Mouse (Mus musculus) MEL-GATA-1-ER (cell line): Measurements from ENCODE around the gene Rhbg.
"Not testable (repeated sequence)": the region's sequence is repeated elsewhere in the genome, so short reads cannot be mapped to it uniquely, and the experiment has no call there.

Experiments used
- DNase-seq: peaks from one replicate; pipeline ENCODE4 v3.0.0-alpha.2; 2012; ENCODE audit warnings: low read depth; ENCODE audit errors: extremely low read depth

The Rhbg gene

DNA sequence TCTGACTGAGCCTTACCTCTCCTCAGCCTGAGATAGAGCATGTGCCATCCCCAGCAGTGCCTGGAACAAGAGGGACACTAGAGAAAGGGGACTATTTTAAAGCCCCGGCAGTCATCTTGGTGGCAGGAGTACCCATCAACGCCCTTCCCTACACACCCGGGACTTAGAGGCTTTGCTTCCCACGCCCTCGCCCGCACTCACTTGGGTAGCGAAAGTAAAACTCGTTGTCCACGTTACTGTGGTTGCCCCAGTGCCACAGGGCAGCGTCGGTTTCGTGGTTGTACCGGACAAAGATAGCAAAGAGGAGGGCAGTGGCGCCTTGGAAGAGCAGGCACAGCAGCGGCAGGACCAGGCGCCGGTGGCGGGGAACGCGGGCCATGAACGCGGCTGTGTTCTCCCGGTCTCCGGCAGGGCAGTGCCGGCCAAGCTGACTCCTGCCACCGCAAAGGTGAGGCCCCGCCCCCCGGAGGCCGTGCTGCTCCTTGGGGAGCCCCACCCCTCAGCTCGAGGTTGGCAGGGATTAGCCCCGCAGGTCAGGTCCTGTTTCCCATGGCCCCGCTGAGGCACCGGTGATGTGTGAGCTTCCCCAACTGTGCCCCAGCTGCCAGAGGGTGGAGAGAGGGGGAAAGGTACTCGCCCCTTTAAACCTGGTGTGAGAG, at the start of gene Rhbg:
Rhbg (minus strand) TSS at position 442 of the 659 bp plus-strand sequence.
- no peak for DNase-seq

DNA sequence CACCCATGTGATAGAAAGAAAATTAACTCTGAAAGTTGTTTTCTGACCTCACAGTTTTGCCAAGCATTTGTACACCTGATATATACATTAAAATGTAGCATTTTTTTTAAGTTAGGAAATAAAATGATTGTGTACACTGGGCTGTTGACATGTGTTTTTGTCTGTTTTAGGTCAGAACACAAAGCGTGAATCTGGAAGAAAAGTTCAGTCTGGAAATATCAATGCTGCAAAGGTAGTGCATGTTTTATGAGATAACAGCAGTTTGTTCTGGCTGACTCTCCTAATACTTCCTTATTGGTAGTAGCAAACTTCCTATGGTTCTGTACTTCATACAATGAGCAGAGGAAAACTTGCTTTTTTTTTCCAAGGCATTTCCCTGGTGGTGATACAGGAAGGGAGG, 44.7 kb upstream of the Rhbg start:
- DNase-seq = no peak

DNA sequence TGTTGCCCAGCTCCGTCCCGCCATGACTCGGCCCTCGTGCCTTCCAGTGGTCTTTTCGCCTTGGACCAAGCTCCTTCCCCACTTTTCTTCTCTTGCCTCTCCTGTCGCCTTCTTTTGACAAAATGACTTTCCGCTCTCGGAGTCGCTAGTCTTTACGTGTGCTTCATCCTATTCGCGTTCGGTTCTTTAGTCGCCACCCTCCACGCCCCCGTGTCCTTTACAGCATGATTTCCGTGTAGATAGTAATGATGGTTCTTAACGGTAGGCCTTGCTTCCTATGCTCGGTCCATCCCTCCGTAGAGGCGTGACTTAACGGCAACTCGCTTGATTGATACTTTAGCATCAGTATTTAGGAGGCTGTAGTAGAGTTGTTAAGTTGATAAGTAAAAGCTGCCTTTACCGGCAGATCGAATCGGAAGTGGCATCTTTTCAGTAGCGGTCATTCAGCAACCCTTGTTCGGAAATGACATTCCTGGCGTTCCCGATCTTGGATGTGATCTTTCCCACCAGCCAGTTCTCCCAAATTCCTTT, 42.9 kb upstream of the Rhbg start:
- DNase-seq = peak; percentile 65

DNA sequence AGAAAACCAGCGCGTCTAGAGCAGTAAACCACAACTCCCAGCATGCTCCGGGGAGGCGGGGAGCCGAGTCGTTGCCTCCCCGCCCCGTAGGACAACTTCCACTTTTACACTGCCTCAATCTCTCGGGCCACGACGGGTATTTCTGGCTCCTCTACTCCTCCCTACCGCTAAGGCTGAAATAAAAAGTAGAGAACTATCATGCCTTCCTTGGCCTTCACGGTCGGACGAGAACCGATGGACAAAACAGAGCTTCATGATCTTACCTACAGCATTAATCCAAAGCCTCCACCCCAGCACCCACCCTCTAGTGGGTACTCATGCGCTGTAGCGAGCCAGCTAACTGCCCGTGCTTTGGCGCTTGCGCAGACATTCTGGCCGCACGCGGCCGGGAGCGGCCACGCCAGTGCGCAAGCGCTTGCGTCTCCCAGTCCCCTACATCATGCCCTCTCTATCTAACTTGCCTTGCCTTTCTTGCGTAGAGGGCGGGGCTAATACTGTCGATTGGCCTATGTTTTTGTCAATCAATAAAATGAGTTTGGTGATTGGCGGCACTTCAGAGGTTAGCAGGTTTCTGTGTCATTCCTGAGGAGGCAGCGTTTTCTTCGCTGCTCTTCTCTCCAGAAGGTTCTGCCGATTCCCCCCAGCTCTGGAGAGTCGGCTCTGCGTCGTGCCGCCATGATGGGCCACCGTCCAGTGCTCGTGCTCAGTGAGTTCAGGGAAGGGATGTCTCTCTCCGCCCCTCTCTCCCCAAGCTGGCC, 42.2 kb upstream of the Rhbg start, which contains the start of the genes Tsacc and Cct3:
Tsacc (minus strand) TSS at position 439 of the 758 bp plus-strand sequence.
Cct3 (plus strand) TSS at position 556 of the 758 bp plus-strand sequence.
- DNase-seq = peak; percentile 100

DNA sequence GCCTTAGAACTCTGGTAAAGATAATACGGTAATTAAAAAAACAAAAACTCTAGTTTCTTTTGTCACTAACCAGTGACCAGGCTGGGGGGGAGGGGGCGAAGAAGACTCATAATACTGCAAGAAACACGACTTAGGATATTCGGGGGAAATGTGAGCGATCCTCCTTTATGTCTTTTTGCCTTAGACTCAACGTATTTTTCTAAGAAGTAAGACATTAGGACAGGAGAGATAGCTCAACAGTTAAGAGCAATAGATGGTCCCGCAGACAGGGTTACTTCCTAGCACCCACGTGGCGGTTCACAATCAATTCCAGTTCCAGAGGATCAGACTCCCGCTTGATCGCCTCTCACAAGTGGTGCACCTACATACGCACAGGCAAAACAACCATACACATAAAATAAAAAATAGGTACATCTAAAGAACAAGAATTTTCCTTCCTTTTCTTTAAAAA, 41.6 kb upstream of the Rhbg start:
- DNase-seq = no peak

DNA sequence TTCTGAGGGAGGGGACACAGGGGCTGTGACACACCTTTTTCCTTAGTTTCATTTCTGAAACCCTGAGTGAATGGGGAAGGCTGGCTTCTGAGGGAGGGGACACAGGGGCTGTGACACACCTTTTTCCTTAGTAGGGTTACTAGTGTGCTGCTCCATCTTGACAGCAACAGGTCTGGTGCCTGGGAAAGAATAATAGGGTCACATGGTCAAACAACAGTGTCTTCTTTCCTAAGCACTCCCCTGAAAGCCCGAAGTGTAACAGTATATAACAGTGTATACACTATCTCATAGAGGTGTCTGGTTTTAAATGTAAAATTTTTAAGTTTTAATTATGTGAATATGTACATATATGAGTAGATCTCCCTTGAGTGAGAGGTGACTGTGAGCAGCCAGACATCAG, 40.8 kb upstream of the Rhbg start:
- DNase-seq = not testable (repeated sequence)

DNA sequence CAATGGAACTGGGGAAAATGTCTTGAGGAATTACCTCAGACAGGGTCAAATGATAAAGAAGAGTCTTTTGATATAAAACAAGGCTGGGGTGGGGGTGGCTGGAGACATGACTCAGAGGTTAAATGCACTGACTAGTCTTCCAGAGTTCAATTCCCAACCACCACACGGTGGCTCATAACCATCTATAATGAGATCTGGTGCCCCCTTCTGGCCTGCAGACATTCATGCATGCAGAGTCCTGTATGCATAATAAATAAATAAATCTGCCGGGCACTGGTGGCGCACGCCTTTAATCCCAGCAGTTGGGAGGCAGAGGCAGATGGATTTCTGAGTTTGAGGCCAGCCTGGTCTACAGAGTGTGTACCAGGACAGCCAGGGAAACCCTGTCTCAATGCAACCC, 37.5 kb upstream of the Rhbg start:
- no peak for DNase-seq

DNA sequence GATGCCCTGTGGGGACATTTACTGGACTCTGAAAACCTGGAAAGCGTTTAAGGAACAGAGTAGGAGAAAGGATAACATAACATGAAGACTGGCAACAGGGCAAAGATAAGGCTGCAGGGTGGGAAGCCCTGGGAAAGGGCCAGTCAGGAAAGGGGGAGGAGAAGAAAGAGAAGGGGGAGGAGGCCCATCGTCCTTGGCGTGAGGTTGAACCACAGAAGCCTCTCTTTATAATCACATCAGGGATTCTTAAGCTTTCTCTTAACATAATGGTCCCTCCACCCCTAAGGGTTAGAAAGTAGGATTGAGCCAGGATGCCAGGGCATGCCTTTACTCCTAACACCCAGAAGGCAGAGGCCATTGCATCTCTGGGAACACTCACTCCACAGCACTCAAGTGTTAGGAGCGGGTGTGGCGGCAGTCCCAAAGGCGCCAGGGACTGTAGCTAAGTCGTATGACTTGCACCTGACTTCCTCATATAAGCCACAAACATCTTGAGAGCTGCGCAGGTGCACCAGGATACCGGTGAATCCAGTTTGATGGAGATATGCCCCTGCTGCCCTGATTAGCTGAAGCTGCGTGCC, 33.7 kb upstream of the Rhbg start:
- not testable (repeated sequence) for DNase-seq

DNA sequence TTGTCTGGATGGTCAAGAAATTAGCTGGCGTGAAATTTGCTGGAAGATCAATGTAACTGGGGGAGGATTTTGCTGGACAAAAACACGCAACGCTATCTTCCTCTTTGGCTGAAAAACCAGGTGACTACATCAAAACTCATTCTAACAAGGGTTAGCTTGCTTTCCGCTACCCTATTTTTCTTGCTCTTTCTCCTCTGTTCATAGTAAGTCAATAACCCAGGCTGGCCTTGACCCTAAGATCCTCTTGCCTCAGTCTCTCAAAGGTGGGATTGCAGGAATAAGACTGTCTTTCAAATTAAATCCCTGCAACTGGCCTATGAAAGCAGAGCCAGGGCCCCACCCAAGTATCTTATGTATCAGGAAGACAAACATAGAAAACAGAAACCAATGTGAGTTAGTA, 32.6 kb upstream of the Rhbg start, which contains the start of gene Gm38392:
Gm38392 (minus strand) TSS at position 101 of the 400 bp plus-strand sequence.
- no peak for DNase-seq

DNA sequence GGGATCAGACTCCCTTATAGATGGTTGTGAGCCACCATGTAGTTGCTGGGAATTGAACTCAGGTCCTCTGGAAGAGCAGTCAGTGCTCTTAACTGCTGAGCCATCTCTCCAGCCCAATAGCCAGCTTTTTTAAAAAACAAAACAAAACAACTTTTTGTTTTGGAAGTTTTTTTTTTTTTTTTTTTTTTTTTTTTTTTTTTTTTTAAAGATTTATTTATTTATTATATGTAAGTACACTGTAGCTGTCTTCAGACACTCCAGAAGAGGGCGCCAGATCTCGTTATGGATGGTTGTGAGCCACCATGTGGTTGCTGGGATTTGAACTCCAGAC, 31.0 kb upstream of the Rhbg start:
- not testable (repeated sequence) for DNase-seq

DNA sequence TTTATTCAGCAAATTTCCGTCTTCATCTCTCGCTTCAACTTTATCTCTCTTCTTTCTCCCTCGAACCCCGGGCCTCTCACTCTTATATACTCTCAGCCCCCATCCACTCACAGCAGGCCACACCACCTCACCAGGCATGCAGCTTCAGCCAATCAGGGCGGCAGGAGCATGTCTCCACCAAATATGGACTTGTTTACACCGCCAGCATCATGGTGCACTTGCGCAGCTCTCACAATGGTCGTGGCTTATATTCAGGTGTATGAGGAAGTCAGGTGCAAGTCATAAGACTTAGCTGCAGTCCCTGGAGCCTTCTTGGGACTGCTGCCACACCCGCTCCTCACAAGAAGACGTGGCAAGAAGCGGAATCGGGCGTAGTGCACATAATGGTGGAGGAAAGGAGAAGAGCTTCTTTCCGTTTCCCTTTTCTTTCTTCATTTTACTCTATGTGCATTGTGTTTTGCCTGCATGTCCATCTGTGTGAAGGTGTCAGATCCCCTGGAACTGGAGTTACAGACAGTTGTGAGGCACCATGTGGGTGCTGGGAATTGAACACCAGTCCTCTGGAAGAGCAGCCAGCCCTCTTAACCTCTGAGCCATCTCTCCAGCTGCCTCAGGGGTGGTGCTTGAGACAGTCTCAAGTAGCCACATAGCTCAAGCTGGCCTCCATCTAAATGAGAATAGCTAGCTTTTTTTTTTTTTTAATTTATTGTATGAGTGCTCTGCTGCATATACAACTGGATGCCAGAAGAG, 30.5 kb upstream of the Rhbg start:
- not testable (repeated sequence) for DNase-seq

DNA sequence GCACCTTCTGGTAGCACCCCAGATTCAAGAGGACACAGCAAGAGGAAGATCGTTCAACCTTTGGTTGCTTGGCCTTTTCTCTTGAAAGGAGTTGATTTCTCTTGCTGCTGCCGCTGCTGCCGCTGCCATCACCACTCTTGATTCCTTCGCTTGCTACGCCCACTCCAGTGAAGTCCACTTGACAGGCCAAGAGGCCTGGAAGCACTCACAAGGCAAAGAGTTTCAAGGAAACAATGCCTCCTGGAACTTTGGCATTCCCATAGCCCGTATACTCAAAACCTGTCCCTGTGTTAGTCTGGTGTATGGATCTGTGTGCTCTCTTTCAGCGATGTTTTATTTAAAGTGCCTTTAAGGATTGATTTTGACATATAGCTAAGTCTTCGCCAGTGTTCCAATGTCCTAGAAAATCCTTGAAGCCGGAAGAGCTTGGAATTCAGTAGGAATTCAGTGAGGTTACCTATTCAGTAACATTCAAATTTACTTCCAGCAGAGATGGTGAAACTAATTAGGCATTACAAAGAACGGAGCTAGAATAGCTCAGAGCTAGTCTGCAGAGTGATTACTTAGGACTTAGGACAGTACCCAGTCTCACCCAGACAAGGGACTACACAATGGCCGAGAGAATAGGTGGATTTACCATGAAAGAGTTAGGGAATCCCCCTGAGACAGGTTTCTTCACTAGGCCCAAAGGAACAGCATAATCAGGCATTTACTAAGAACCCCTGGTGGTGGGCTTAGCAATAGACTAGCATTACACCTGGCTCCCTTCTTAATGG, 26.8 kb upstream of the Rhbg start:
- not testable (repeated sequence) for DNase-seq

DNA sequence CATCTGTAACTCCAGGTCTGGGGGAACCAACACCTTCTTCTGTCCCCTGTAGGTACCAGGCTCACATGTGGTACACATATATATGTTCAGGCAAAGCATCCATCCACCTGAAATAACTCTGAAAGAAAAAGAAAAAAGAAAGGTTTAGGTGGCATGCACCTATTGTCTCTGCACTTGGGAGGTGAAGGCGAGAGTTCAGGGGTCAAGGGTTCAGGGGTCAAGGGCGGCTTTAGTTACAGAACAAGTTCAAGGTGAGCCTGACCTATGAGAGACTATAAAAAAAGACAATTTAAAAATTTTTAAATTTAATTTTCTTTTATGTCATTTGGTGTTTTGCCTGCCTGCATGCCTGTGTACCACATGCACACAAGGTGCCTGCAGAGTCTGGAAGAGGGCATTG, 25.5 kb upstream of the Rhbg start:
- no peak for DNase-seq

DNA sequence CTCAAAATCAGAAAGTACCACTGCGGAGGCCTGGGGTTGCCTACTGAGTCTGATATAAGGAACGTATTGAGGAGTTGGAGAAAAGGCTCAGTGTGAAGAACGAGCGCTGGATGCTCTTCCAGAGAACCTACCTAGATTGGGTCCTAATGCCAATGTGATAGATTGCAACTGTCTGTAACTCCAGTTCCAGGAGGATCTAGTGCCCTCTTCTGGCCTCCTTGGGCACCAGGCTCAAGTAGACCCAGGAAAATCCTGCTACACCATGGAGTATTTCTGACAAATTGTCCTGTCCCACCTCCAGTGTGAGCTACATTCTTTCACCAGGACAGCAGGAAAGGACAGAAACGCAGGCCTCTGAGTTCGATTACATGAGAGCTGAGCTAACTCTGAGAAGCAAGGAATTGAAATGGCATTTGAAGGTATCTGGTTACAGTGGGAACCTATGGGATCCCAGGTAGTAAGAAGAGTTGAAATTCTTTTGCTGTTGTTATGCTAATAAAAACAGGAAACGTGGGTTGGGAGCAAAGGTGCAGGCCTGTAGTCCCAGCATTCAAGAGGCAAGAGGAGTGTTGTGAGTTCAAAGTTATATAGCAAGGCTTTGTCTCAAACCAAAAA, 22.1 kb upstream of the Rhbg start:
- no peak for DNase-seq

DNA sequence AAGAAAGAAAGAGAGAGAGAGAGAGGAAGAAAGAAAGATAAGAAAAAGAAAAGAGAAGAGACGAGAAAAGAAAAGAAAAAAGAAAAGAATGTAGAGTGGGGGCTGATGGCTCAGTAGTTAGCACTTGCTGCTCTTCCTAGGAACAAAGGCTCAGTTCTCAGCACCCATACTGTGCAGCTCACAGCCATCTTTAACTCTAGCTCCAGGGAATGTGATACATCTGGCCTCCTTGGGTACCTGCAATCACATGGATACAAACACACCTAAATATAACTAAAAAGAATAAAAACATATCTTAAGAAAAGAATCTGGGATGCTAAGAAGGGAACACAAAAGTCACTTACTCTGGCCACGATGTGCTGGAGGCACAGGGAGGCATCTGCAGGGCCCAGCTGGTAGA, 21.6 kb upstream of the Rhbg start:
- DNase-seq = no peak

DNA sequence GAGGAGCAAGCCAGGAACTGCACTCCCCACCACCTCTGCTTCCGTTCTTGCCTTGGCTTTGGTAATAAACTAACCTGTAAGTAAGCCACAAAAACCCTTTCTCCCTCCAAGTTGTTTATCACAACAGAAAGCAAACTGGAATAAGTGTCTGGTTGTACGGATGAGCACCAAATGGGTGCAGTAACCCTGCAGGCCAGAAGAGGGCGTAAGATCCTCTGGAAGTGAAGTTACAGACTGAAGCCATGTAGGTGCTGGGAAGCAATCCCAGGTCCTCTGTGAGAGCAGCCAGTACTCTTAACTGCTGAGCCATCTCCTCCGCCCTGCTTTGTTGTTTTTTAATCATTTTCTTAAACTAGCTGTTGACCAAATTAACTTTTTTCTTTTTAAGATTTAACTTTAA, 19.5 kb upstream of the Rhbg start:
- DNase-seq = no peak

DNA sequence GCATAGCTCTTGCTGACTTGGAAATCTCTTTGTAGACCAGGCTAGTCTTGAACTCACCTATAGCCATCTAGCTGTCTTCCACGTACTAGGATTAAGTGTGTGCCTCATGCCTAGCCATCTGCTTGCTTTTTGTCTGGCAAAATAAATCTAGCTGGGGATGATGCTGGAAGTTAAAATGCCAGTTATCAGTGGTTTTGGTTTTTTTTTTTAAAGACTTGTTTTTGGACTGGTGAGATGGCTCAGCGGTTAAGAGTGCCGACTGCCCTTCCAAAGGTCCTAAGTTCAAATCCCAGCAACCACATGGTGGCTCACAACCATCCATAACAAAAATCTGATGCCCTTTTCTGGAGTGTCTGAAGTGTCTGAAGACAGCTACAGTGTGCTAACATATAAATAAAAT, 17.4 kb upstream of the Rhbg start:
- no peak for DNase-seq

DNA sequence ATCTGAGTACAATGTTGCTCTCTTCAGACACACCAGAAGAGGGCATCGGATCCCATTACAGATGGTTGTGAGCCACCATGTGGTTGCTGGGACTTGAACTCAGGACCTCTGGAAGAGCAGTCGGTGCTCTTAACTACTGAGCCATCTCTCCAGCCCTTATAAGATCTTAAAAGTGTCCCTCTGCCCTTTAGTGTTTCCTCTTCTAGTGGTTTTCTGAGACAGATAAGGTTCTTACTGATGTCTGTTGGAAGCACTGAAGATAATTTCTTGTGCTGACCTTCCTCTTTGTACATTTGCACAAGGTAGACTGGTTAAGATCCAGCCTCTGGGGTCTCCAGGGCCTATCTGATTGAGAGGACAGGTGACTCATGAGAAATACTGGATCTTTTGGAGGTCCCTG, 16.8 kb upstream of the Rhbg start:
- DNase-seq = not testable (repeated sequence)

DNA sequence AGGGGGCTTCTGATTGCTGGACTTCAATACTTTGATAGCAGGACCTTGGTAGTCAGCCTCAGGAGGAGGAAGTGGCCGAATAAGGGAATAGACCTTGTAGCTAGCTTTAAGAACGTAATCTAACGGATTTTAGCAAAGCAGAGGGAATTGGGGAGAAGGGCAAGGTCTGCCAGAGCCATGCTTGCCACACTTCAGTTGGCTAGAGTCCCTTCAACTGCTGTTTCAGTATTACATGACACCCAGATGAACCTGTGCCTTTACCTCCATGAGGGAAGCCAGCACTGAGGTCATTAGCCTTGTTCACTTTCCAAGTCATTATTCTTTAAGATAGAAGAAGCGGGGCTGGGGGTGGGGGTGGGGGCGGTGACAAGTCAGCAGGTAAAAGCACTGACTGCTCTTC, 14.5 kb upstream of the Rhbg start:
- no peak for DNase-seq

DNA sequence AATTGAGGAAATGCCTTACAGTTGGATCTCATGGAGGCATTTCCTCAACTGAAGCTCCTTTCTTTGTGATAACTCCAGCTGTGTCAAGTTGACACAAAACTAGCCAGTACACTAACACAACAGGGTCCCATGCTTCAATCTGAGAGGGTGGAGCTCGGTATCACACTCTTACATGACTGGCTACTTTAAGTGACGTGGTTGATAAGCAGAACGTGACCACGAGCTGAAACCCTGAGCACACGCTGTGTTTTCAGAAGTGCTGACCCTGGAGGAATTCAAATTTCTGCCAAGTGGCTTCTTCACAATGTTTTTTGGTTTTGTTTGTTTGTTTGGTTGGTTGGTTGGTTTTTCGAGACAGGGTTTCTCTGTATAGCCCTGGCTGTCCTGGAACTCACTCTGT, 13.5 kb upstream of the Rhbg start:
- peak; percentile 13 for DNase-seq
